25 mouse cellular contexts compared by ENCODE assay signal in genomic region chr8:111205033-111205432, GRCm38 (mm10). TPM values are rescaled to one million over a fixed set of nuclear protein-coding genes. Genes with fewer than 3 reads are reported as not detected.
DNase-seq lines count a peak whose midpoint lies in the region; ATAC-seq and TF ChIP-seq lines count a peak whose summit lies in the region.
"Had no signal": no experiment of that assay in that cellular context is flagged by ENCODE, and none has a peak within 500 bp of the region (broad histone marks: within the 10 kb centered on the region; RNA-seq: fewer than 3 reads in every experiment).

No protein-coding gene starts in this region.

- H3K27ac ChIP-seq in intestine, embryonic 16.5 days (ENCODE audit: low read length), result no peak overlapping the region
- no peak overlapping the region for H3K27ac ChIP-seq in intestine, embryonic 15.5 days
- no peak overlapping the region for H3K27ac ChIP-seq in intestine, postnatal 0 days (ENCODE audit: low read depth, low read length)
- H3K27ac ChIP-seq: embryonic facial prominence, embryonic 13.5 days; embryonic facial prominence, embryonic 15.5 days; forebrain, embryonic 10.5 days; forebrain, embryonic 12.5 days had no signal

- H3K9ac ChIP-seq in intestine, embryonic 16.5 days (ENCODE audit: low read depth, low read length), result no peak overlapping the region
- H3K9ac ChIP-seq in intestine, embryonic 15.5 days, result no peak overlapping the region
- H3K9ac ChIP-seq in intestine, postnatal 0 days (ENCODE audit: low read depth, low read length), result no peak overlapping the region
- H3K9ac ChIP-seq: embryonic facial prominence, embryonic 13.5 days; embryonic facial prominence, embryonic 15.5 days; forebrain, embryonic 12.5 days had no signal

- H3K4me3 ChIP-seq in intestine, embryonic 16.5 days (ENCODE audit: low read length), result no peak overlapping the region
- no peak overlapping the region for H3K4me3 ChIP-seq in intestine, embryonic 15.5 days (replicated peaks)
- H3K4me3 ChIP-seq in intestine, postnatal 0 days (ENCODE audit: low read depth, low read length), result no peak overlapping the region
- H3K4me3 ChIP-seq: embryonic facial prominence, embryonic 13.5 days; embryonic facial prominence, embryonic 15.5 days; erythroblast, embryonic 14.5 days; forebrain, embryonic 10.5 days; forebrain, embryonic 12.5 days had no signal

- no peak for TF ChIP-seq CTCF in intestine, postnatal 0 days (IDR thresholded peaks at IDR 0.05; ENCODE audit: low read depth)

- intact Hi-C loops in gastrocnemius, postnatal 36 days (cut with DNase I), result no loop called here

- WGBS in intestine, embryonic 16.5 days, result 73% methylated on average over 6 of the region's 6 CpGs
- 77% methylated on average over 6 of the region's 6 CpGs for WGBS in intestine, embryonic 15.5 days
- WGBS in intestine, postnatal 0 days, result 59% methylated on average over 6 of the region's 6 CpGs

- peak; percentile 8 for DNase-seq in ZHBTc4 (ENCODE audit: low read depth, low spot score)
- DNase-seq in gastrocnemius, postnatal 36 days, result no peak
- DNase-seq: adrenal gland, adult 2 months; adrenal gland, postnatal 10 days; adrenal gland, postnatal 25 days; cerebellum, adult 11 months; cerebellum, adult 18-20 months; cerebellum, adult 8-10 months; cerebellum, adult 9-11 months; cerebellum, postnatal 14 days; cerebellum, postnatal 36 days; embryo, embryonic 11 days had no signal

- no peak overlapping the region for H3K4me2 ChIP-seq in intestine, embryonic 16.5 days (ENCODE audit: low read depth, low read length)
- no peak overlapping the region for H3K4me2 ChIP-seq in intestine, embryonic 15.5 days (replicated peaks)
- H3K4me2 ChIP-seq in intestine, postnatal 0 days (replicated peaks; ENCODE audit: low read depth), result no peak overlapping the region
- H3K4me2 ChIP-seq: embryonic facial prominence, embryonic 13.5 days; embryonic facial prominence, embryonic 15.5 days; forebrain, embryonic 12.5 days had no signal

- no peaks in the 10 kb centered on the region for H3K27me3 ChIP-seq in intestine, embryonic 16.5 days (replicated peaks; ENCODE audit: control insufficient read depth, insufficient read depth, low read length)
- H3K27me3 ChIP-seq in intestine, embryonic 15.5 days (replicated peaks), result no peaks in the 10 kb centered on the region
- H3K27me3 ChIP-seq in intestine, postnatal 0 days (replicated peaks; ENCODE audit: control insufficient read depth, insufficient read depth, low read length), result no peaks in the 10 kb centered on the region
- H3K27me3 ChIP-seq: CH12.LX; embryonic facial prominence, embryonic 13.5 days; embryonic facial prominence, embryonic 15.5 days; forebrain, embryonic 12.5 days; Patski had no signal

- H3K4me1 ChIP-seq in intestine, embryonic 16.5 days (ENCODE audit: control insufficient read depth, insufficient read depth, low read length), result peaks cover 13% of the 10 kb centered on the region
- no peaks in the 10 kb centered on the region for H3K4me1 ChIP-seq in intestine, embryonic 15.5 days (replicated peaks)
- no peaks in the 10 kb centered on the region for H3K4me1 ChIP-seq in intestine, postnatal 0 days (replicated peaks; ENCODE audit: control insufficient read depth, insufficient read depth, low read length)
- H3K4me1 ChIP-seq: embryonic facial prominence, embryonic 13.5 days; embryonic facial prominence, embryonic 15.5 days; forebrain, embryonic 10.5 days; forebrain, embryonic 12.5 days had no signal

- ATAC-seq in intestine, embryonic 16.5 days, result 0 out of 2 replicates have a peak, but pooled peaks have one; percentile 26
- ATAC-seq in intestine, embryonic 15.5 days, result no peak
- ATAC-seq in intestine, postnatal 0 days, result peak; percentile 54; the same call in 1 of the 2 replicates
- ATAC-seq: forebrain, embryonic 14.5 days; forebrain, embryonic 16.5 days; Patski had no signal

- no peaks in the 10 kb centered on the region for H3K9me3 ChIP-seq in intestine, embryonic 16.5 days (ENCODE audit: control insufficient read depth, low read length)
- no peaks in the 10 kb centered on the region for H3K9me3 ChIP-seq in intestine, embryonic 15.5 days
- H3K9me3 ChIP-seq in intestine, postnatal 0 days (ENCODE audit: control insufficient read depth), result no peaks in the 10 kb centered on the region
- H3K9me3 ChIP-seq: embryonic facial prominence, embryonic 13.5 days; embryonic facial prominence, embryonic 15.5 days; forebrain, embryonic 10.5 days; forebrain, embryonic 12.5 days; G1E had no signal

- H3K36me3 ChIP-seq in intestine, embryonic 16.5 days (ENCODE audit: control insufficient read depth, insufficient read depth, low read length), result no peaks in the 10 kb centered on the region
- no peaks in the 10 kb centered on the region for H3K36me3 ChIP-seq in intestine, embryonic 15.5 days
- no peaks in the 10 kb centered on the region for H3K36me3 ChIP-seq in intestine, postnatal 0 days (ENCODE audit: control insufficient read depth, insufficient read depth)
- H3K36me3 ChIP-seq: embryonic facial prominence, embryonic 13.5 days; embryonic facial prominence, embryonic 15.5 days; forebrain, embryonic 10.5 days; forebrain, embryonic 12.5 days had no signal

RNA-seq across cellular contexts. Expression of gene Glg1, which starts 54.0 kb away (rescaled TPM):
- 43.7 and 48.5 TPM in 2 replicates for polyA plus RNA-seq in intestine, embryonic 16.5 days (2015; fragmentation: Nextera tagmentation; extraction: Ambion mirVana)
- 54.5 and 57.4 TPM in 2 replicates for polyA plus RNA-seq in intestine, embryonic 15.5 days (2015; fragmentation: Nextera tagmentation; extraction: Ambion mirVana)
- 26.5 and 29.1 TPM in 2 replicates for polyA plus RNA-seq in intestine, postnatal 0 days (2015; fragmentation: Nextera tagmentation; extraction: Ambion mirVana)
- total RNA-seq in gastrocnemius, postnatal 36 days (2021), result 10 to 100 TPM; 33.4 to 34.0 TPM
